Mouse (Mus musculus) fibroblast of lung, adult 2 months (primary cell): ENCODE results near the gene Runx3.
A peak's percentile ranks its signal among the peaks of the same experiment; 100 is the strongest.

Source experiments
- DNase-seq: peaks from one replicate; pipeline ENCODE4 v3.0.0-alpha.2; 2011; ENCODE audit warnings: low read depth

Gene Runx3

DNA sequence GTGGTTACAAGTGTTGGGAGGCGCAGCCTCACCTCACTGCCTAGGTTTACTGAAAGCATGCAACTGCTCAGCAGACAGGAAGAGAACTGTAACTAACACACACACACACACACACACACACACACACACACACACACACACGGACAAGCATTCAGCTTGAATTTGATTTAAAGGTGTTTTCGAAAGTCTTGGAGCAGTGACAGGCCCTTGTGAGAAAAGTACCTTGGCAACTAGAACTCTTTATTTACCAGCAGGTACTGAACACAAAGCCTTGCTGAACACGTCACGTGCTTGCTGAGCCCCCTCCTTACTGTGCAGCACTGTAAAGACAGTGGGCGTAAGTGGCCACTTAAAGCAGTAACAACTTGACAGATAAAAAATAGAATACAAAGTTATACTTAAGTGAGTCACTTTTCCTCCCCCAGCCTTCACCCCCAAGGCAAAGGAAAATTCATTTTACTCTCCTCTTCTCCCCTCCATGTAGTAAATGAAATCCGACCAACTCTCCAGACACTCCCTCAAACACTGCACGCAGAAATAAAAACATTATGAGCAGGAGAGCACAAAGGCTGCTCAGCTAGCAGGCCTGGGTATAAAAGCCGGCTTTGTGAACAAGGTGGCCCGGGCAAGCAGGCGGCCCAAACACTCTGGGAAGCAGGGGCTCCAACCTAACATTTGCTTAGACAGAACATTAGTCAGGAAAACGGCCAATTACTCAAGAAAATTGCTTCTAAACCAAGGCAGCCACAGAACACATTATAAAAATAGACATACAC is 101.4 kb downstream of the Runx3 start:
- DNase-seq: peak; percentile 43

DNA sequence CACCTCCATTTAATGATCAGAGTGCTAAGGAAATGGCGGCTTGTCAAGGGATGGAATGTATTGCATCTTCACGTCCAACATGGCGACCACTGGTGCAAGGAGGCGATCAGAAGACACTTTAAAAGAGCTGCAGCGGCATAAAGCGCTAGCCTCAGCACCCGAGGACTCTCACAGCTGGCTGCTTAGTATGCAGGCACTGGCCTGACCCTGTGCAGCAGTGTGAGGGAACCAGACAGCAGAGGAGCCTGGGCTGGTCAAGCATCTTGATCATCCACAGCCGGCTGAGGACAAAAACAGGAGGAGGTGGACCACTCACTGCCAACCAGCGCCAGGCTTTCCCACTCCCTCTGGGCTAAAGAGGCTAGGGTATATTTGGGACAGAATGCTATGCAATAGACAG is 103.4 kb downstream of the Runx3 start:
- DNase-seq: no peak

DNA sequence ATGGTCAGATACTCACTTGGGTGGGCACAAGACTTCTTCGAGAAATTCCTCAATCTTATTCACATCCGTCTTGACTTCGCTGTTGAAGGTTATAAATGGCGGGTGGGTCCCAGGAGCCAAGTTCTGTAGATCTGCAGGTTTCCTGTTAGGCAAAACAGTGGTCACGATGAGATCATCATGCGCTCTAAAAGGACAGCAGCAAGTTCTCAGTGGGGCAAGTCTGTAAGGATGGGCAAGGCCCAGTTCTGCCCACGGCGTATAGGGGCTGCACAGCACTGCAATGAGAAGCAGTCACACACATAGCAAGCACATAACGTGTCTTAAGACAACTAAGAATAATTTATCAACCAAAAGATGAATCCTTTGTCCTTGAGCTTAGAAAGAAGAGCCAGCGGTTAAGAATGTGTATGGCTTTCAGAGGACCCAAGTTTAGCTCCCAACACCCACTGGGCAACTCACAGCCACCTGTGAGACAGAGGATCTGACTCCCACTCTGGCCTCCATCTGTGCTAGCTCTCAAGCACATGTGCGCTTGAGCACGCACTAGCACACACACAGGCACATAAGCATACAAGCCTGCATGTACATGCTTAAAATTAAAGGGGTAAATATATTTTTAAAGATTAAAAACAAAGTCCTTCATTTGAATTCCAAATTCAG is 105.7 kb downstream of the Runx3 start:
- DNase-seq: no peak
